Mouse (Mus musculus) fibroblast of lung, adult 2 months (primary cell): Measurements from ENCODE around the gene Hmox1.
A peak's percentile ranks its signal among the peaks of the same experiment; 100 is the strongest.

ENCODE experiments used
- DNase-seq: peaks from one replicate; pipeline ENCODE4 v3.0.0-alpha.2; 2011; ENCODE audit warnings: low read depth

Hmox1 gene

DNA sequence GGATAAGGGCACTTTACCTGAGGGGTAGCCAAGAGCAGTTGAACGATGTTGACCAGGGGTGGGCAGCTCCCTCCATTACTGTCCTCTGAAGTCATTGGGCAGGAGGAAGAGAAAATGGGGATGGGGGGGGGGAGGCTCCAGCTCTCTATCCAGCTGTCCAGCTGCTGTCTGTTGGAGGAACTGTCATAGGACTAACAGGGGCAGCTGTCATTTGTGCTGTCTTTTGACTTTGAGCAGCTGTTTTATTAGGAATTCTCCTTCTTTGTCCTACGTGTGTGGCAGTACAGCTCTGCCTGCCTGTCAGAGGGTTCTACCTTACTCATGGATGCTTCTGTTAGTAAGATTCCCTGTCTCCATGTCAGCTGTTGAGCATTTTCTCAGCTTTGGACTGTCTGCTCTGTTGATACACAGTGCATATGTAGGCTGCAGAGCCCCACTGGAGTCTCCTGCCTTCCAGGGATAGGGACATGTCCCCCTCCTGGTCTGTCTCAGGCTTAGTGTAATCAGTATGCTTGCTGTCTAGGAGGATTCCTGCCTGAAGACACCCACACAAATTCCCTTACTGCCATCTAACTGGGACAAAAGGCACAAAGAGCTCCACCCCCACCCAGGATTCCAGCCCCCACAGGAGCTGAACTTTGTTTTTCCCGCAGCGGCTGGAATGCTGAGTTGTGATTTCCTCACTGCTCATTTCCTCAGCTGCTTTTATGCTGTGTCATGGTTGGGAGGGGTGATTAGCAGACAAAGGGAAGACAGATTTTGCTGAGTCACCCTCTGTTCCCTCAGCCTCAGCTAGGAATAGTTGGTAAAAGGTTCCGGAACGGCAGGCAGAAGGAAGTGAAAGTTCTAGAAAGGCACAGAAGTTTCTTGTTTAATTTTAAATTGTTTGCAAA is 4.2 kb upstream of the Hmox1 start:
- DNase-seq: peak; percentile 88

DNA sequence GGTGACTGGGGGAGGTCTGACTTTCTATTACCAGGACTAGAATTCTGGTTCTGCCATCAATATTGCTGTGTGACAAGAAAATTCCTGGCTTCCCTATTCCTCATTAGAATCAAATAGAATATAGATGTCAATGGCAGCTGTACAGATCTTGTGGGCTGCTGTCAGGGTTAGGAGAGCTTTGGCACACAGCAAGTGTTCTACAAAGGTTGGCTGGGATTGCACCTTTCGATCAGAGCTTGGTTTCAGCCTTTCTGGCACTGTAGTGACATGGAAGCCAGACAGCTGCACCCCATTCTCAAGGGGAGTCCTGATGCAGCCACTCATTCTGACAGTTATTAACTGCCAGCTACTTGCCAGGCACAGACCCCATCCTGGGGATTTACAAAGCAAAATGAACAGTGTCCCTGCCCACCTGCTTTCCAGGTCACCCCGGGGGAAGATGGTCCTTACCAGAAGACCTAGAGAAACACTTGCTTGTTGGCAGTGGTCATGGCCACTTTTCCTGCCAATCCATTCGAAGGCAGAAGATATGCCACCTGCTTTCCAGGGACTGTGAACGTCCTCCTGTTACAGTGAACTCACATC is 2.5 kb upstream of the Hmox1 start:
- no peak for DNase-seq

DNA sequence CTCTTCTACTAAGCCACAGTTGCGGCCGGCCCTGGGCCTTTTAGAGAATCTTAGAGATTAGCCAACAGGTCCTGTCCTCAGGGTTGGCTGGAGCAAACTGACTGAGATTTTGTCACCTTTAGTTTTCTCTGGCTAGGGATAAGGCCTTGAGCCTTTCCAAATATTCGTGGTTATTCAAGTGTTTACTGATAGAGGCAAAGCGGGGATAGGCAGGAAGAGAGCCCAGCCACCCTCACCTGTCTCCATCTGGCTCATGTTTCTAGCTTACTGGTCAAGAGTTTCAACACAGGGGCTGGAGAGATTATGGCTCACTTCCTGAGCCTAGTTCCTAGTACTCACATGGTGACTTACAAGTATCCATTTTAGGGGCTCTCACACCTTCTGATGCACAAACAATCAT is 9.5 kb downstream of the Hmox1 start:
- no peak for DNase-seq

DNA sequence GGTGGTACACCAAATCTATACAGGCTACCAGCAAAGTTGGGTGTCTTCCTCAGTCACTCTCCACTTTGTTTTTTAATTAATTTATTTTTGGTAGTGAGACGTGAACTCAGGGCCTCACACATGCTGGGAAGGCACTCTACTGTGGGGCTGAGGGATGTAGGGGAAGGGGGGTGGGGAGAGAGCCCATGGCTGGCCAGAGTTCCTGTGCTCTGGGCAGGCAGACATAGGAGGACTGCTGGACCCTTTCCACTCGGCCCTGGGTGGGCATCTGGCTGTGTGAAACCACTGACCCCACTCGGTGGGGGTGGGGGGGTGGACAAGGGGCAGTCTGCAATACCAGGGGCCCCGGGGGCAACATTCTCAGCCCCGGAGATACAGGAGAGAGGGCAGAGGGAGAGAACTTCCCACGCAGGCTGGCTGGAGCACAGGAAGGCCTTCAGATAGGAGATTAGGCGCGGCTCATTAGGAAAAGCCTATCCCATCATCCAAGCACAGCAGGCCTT is 10.0 kb downstream of the Hmox1 start:
- DNase-seq: no peak

- peak; percentile 58 for DNase-seq
These were observed 15.3 kb downstream of the Hmox1 start for GRCm38 (mm10) chr8:75108527-75109235.

DNA sequence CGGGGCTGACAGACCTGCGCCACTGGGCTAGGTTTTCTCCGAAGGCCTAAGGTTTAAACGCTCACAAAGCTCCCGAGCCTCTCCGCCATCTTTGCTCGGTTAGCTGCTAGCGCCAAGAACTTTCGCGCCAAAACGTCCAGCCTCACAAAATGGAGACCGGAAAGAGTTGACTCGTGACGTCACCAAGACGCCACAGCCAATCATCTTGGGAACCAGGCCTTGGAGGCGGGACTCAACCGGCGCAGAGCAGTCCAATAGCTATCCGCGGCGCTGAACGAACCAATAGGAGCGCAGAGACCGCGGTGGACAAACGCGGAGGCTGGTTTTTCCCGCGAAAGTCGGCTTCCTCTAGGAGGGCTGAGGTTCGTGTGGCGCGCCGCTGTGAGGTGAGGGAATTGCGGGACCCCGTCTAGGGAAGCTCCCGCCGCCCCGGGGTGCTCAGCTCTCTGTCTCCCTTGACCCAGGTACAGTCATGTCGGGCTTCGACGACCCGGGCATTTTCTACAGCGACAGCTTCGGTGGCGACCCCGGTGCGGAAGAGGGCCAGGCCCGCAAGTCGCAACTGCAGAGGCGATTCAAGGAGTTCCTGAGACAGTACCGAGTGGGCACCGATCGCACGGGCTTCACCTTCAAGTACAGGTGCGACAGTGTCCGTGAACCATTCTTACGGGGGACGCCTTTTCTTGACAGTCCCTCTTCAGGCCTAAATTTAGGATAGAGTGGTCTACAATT is 16.0 kb downstream of the Hmox1 start, which contains the start of gene Mcm5:
Mcm5 (plus strand) TSS at position 334 of the 732 bp plus-strand sequence.
- peak; percentile 99 for DNase-seq

- no peak for DNase-seq
These were observed 16.7 kb downstream of the Hmox1 start for GRCm38 (mm10) chr8:75110093-75110492.

DNA sequence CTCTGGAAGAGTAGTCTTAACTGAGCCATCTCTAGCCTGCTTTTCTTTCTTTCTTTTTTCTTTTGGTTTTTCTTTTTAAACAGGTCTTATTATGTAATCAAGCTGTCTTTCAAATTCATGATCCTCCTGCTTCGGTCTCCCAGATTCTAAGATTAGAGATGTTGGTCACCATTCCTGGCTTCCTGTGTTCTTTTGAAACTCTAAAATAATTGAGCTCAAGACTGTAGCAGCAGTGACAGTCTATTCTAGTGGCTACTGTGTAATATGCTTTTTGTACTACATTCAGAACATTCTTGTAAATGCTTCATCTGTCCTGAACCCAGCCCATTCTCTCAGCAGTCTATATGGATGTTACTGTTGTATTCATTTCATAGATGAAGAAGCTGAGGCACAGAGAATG is 25.1 kb downstream of the Hmox1 start:
- no peak for DNase-seq

DNA sequence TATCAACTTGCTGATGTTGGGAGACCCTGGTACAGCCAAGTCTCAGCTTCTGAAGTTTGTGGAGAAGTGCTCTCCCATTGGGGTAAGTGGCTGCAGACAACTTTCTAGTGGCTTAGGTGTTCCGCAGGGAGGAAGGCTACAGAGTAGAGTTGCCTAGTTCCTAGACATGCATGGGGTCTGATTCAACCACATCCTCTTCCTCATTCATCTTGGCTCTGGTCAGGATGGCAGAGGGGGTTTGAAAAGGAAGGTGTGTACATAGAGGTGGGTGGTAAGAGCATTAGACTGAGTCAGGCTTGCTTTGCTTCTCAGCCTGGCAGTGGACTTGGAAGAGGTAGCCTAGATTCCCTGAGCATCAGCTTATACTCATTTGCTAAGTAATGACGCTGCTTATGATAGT is 25.9 kb downstream of the Hmox1 start:
- no peak for DNase-seq

DNA sequence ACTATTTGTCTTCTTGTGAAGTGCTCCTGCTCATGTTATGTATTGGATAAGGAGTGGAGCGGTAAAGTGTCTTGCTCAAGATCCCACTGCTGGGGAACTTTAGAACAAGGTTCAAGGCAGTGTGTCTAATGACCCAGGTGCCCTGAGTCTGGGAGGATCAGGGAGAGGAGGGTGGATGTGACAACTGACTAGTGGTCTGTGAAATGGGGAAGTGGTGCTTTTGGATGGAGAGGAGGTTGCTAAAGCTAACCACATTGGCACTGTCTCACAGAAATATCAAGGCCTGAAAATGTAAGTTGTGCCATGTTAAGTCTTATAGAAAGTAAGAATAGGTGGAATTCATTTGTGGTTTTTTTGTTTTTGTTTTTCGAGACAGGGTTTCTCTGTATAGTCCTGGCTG is 26.3 kb downstream of the Hmox1 start:
- no peak for DNase-seq

GRCm38 (mm10) chr8:75127406-75127805 is 34.0 kb downstream of the Hmox1 start:
- no peak for DNase-seq

- DNase-seq: peak; percentile 12
These were observed 39.1 kb downstream of the Hmox1 start for GRCm38 (mm10) chr8:75132485-75132884.

- DNase-seq: no peak
These were observed 40.0 kb downstream of the Hmox1 start for GRCm38 (mm10) chr8:75133399-75133798.

DNA sequence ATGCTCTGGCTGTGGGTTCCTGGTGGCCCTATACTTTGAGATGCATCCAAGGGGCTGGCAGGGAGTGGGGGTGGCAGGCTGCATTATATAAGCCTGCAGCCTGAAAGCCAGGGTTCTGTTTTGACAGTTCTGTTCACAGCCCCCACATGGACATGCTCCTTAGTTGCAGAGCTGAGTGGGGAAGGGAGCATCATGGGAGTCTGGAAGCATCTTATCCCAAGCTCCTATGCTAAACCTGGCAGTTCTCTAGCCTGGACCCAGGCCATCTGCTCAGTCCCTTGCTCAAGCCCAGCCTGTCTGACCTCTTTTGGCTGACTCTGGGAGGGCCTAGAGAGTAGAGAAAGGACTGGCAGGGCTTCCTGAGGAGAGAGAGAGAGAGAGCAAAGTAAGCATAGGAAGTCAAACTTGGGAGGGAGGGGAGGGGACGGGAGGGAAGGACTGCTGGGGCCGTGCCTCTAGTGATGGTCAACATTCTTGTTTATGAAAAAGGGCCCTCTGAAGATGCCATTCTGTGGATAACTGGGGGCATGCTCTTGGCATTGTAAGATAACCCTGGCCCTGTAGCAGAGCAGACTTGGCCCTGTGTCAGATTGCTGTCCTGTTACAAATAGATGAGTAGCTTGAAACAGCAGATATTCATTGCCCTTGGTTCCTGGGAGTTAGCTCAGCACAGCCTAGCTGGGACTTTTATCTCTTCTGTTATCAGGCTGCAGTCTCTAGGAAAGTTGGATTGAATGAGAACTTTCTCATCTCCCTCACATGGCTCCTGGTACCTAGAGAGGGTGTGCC is 41.4 kb downstream of the Hmox1 start:
- DNase-seq: no peak

DNA sequence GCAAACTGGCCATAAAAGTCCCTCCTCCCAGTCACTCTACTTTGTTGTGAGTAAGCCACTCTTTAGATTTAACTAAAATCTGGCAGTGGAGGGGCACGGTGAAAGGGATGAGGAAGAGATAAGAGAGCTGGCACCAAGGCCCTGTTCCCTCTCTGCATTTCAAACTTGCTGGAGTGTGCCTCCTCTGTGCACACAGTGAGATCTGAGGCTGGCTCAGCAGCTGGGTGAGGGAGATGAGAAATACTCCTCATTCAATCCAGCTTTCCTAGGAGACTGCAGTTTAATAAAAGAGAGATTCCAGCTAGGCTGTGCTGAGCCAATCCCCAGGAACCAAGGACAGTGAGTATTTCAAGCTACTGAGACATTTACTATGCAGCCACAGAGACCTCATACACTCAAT is 42.3 kb downstream of the Hmox1 start:
- no peak for DNase-seq

- no peak for DNase-seq
These were observed 42.8 kb downstream of the Hmox1 start for GRCm38 (mm10) chr8:75136256-75136655.

GRCm38 (mm10) chr8:75137536-75137935 is 44.1 kb downstream of the Hmox1 start:
- no peak for DNase-seq
